Comparison of ENCODE assay signal across 14 mouse cellular contexts in genomic region chr10:42630596-42631355, GRCm38 (mm10). TPM values are rescaled to one million over a fixed set of nuclear protein-coding genes. Genes with fewer than 3 reads are reported as not detected.
DNase-seq lines count a peak whose midpoint lies in the region; ATAC-seq and TF ChIP-seq lines count a peak whose summit lies in the region.
"Had no signal": no experiment of that assay in that cellular context is flagged by ENCODE, and none has a peak within 500 bp of the region (broad histone marks: within the 10 kb centered on the region; RNA-seq: fewer than 3 reads in every experiment).

No protein-coding gene starts in this region.

- H3K36me3 ChIP-seq in forebrain, embryonic 12.5 days (replicated peaks): no peaks in the 10 kb centered on the region
- no peaks in the 10 kb centered on the region for H3K36me3 ChIP-seq in midbrain, embryonic 13.5 days

- TF ChIP-seq CTCF in brain, embryonic 14.5 days (IDR thresholded peaks at IDR 0.05; ENCODE audit: borderline replicate concordance, extremely low read depth, insufficient read depth, insufficient read length): no peak

- under 1% methylated on average over 19 of the region's 19 CpGs for WGBS in forebrain, embryonic 12.5 days
- WGBS in midbrain, embryonic 13.5 days: under 1% methylated on average over 19 of the region's 19 CpGs

- H3K4me2 ChIP-seq in forebrain, embryonic 12.5 days: peak overlapping the region; percentile 66
- peak overlapping the region; percentile 60 for H3K4me2 ChIP-seq in midbrain, embryonic 13.5 days (replicated peaks)

- no peaks in the 10 kb centered on the region for H3K9me3 ChIP-seq in forebrain, embryonic 12.5 days
- H3K9me3 ChIP-seq in midbrain, embryonic 13.5 days: no peaks in the 10 kb centered on the region

- peak overlapping the region; percentile 11; the same call in 1 of the 2 replicates for H3K4me3 ChIP-seq in forebrain, embryonic 12.5 days (replicated peaks)
- 0 out of 2 replicates have a peak overlapping the region, but pooled peaks have one; percentile 31 for H3K4me3 ChIP-seq in midbrain, embryonic 13.5 days (replicated peaks)

- peaks cover 46% of the 10 kb centered on the region for H3K27me3 ChIP-seq in forebrain, embryonic 12.5 days
- H3K27me3 ChIP-seq in midbrain, embryonic 13.5 days: peaks cover 82% of the 10 kb centered on the region

- H3K9ac ChIP-seq in forebrain, embryonic 12.5 days: 0 out of 2 replicates have a peak overlapping the region, but pooled peaks have one; percentile 59
- no peak overlapping the region for H3K9ac ChIP-seq in midbrain, embryonic 13.5 days (replicated peaks)
- H3K9ac ChIP-seq: liver, embryonic 14.5 days had no signal

- ATAC-seq in forebrain, embryonic 12.5 days (ENCODE audit: low FRiP score): peak; percentile 62
- ATAC-seq in midbrain, embryonic 13.5 days: peak; percentile 25; the same call in 1 of the 2 replicates
- ATAC-seq in erythroblast, adult 5-6 weeks (replicated peaks; ENCODE audit: low FRiP score, poor library complexity, severe bottlenecking): no peak
- ATAC-seq: CD4-positive, CD25-positive, alpha-beta regulatory T cell, adult 4 months had no signal

- peak; percentile 63 for DNase-seq in Muller cell, postnatal 12 days (ENCODE audit: inconsistent ontology term)
- peak; percentile 97 for DNase-seq in brain, embryonic 14.5 days (ENCODE audit: low read depth)
- no peak for DNase-seq in adrenal gland, adult (ENCODE audit: inconsistent age in 2 of 2, low spot score in 1 of 2)
- DNase-seq in kidney, postnatal 14 days: no peak
- DNase-seq: gastrocnemius, postnatal 25 days; layer of hippocampus, adult 9-11 months; lung, postnatal 10 days had no signal

- no peak for TF ChIP-seq POLR2A in brain, embryonic 14.5 days (IDR thresholded peaks at IDR 0.05; ENCODE audit: borderline replicate concordance, extremely low read depth, insufficient read depth, insufficient read length, poor library complexity, severe bottlenecking)

- peaks cover 73% of the 10 kb centered on the region for H3K4me1 ChIP-seq in forebrain, embryonic 12.5 days
- H3K4me1 ChIP-seq in midbrain, embryonic 13.5 days (replicated peaks): peaks cover 58% of the 10 kb centered on the region

- H3K27ac ChIP-seq in forebrain, embryonic 12.5 days: peak overlapping the region; percentile 97
- H3K27ac ChIP-seq in midbrain, embryonic 13.5 days: peak overlapping the region; percentile 56
- H3K27ac ChIP-seq: liver, embryonic 14.5 days had no signal

RNA-seq across cellular contexts. Expression of gene Ostm1, which starts 47.2 kb away (rescaled TPM):
- polyA plus RNA-seq in brain, embryonic 14.5 days (2012; rRNA removed): 29.2 and 37.4 TPM in 2 replicates
- 63.1 and 65.4 TPM in 2 replicates for polyA plus RNA-seq in forebrain, embryonic 12.5 days (2016; fragmentation: Nextera tagmentation; extraction: Ambion mirVana)
- 35.6 and 37.4 TPM in 2 replicates for polyA plus RNA-seq in midbrain, embryonic 13.5 days (2015; fragmentation: Nextera tagmentation; extraction: Ambion mirVana)
- total RNA-seq in erythroblast, adult 5-6 weeks (2015; ENCODE audit: low replicate concordance): 14.6 and 24.2 TPM in 2 replicates
- 14.7 and 18.0 TPM in 2 replicates for total RNA-seq in erythroblast, adult 5-6 weeks (2017; ENCODE audit: low replicate concordance)

RNA-seq across cellular contexts. Expression of gene Nr2e1, which starts 47.3 kb away (rescaled TPM):
- polyA plus RNA-seq in brain, embryonic 14.5 days (2012; rRNA removed): 14.6 and 34.7 TPM in 2 replicates
- polyA plus RNA-seq in forebrain, embryonic 12.5 days (2016; fragmentation: Nextera tagmentation; extraction: Ambion mirVana): 104 TPM in 2 replicates
- polyA plus RNA-seq in midbrain, embryonic 13.5 days (2015; fragmentation: Nextera tagmentation; extraction: Ambion mirVana): 14.8 and 16.9 TPM in 2 replicates
- not detected in 2 replicates for total RNA-seq in erythroblast, adult 5-6 weeks (2015; ENCODE audit: low replicate concordance)
- not detected in 2 replicates for total RNA-seq in erythroblast, adult 5-6 weeks (2017; ENCODE audit: low replicate concordance)
- total RNA-seq: gastrocnemius, postnatal 25 days; hematopoietic stem cell, adult 5-6 weeks had no signal
- polyA plus RNA-seq: CD4-positive, CD25-positive, alpha-beta regulatory T cell, adult 4 months; kidney, embryonic 14.5 days; liver, embryonic 14.5 days had no signal

Comparison
In these comparisons a context has a peak if more than half of its experiments do, and no peak if none do; other contexts are left out.
1. DNase-seq: peak in Muller cell, postnatal 12 days (single experiment) and brain, embryonic 14.5 days (single experiment); none in adrenal gland, adult (0 of 2) and kidney, postnatal 14 days (single experiment).